Mouse (Mus musculus): ENCODE results near the gene Nfkbie.
A peak's percentile ranks its signal among the peaks of the same experiment; 100 is the strongest.

Nfkbie gene

DNA sequence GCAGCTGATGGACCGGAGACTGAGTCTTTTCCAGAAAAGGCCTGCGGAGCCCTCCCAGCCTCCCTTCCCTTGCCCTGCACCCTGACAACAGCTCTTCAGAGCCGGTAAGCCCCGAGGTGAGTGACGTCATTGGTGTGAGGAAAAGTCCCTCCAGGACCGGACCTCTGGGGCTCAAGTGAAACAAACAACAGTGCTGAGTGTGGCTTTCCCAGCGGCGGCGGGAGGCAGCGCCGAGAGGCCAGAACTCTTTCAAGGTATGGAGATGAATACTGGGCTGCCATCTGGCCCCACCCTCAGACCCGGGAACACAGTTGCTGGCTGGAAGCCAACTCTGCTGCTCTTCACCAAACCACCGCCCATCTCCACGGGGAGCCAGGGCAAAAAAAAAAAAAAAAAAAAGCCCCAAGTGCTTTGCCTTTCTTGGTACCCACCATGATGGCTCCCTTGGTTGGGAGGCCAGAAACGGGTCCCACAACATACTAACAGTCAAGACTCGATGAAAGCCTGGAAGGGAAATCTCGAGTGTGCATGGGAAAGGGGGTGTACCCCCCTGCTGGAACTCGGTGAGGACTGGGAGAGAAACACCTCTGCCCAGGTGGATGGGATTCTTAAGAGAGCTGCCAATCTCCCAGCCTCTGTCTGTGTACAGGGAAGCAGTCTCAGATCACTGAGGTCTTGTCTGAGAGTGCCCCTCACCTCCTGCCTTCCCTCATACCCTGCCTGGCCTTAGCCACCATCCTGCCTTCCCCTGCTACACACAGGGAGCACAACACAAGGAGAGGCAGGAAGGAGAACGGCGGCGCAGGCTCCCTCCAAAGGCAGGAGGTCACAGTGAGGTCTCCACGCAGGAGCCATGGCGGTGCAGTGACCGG lies 11.3 kb upstream of the Nfkbie start:
- DNase-seq: no peak

- DNase-seq: no peak
Observed at GRCm38 (mm10) chr17:45544873-45545277, 10.6 kb upstream of the Nfkbie start.

GRCm38 (mm10) chr17:45545278-45545961 lies 10.1 kb upstream of the Nfkbie start:
- DNase-seq: peak; percentile 52

DNA sequence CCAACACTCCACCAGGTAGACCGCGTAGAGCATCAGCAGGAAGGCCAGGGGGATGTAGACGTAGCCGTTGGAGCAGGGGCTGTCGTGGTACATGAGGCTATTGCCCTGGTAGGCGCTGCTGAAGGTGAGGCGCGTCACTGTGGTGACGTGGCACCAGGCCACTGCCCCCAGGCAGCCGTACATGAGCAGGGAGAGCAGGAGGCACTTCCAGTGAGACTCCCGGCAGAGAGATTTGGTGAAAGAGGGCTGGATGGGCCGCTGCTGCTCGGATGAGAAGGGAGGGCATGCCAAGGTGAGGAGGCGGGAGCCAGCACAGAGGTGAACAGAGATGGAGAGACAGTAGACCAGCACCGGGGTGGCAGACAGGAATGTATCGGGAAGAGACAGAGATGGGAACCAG lies 8.6 kb upstream of the Nfkbie start:
- DNase-seq: no peak

GRCm38 (mm10) chr17:45547461-45548190 lies 7.9 kb upstream of the Nfkbie start:
- DNase-seq: no peak

DNA sequence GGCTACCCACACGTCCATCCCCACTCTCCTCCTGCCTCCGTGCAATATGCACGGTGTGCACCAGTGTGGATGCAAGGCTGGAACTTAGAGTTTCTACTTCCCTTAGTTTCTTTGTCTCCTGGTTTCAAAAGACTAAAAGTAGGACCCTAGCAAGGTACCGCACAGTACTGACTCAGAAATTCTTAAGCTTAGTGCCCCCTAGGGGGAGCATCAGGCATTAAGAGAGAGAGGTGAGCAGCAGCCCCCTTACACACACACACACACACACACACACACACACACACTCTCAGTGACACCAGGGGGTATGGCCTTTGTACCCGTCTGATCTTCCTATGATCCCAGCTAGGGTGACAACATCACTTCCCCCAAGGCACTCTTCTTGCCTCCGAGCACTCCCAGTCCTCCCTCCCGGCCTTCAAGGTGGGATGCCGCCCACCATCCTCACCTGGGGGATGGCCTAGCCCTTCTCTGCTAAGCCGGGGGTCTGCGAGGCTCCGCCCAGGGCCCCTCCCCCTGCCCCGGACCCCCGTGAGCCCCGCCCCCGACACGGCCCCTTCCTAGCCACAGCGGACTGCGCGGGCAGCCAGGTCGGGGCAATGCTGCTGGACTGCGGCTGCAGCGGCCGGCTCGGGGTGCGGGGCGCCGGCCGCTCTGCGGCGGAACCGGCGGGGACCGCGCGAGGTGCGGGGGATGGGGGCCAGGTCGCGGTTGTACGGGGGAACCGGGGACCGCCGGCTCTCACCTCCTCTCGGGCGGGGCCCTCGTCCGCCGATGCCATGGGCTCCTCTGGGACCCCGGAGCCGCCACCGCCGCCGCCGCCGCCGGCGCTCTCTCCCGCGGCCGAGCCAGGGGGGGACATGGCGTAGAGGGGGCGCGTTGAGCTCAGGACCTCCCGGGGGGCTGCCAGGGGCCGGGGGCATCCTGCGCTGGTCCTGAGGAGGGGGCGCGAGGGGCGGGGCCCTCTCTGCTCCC lies 6.7 kb upstream of the Nfkbie start:
- peak; percentile 70 for DNase-seq

- DNase-seq: peak; percentile 80
Observed at GRCm38 (mm10) chr17:45549617-45550181, 5.8 kb upstream of the Nfkbie start, which contains the start of gene Tmem151b. Tmem151b (minus strand) TSS chr17:45549677.

GRCm38 (mm10) chr17:45550253-45550652 lies 5.2 kb upstream of the Nfkbie start:
- no peak for DNase-seq

- no peak for DNase-seq
Observed at GRCm38 (mm10) chr17:45551249-45551796, 4.2 kb upstream of the Nfkbie start.

DNA sequence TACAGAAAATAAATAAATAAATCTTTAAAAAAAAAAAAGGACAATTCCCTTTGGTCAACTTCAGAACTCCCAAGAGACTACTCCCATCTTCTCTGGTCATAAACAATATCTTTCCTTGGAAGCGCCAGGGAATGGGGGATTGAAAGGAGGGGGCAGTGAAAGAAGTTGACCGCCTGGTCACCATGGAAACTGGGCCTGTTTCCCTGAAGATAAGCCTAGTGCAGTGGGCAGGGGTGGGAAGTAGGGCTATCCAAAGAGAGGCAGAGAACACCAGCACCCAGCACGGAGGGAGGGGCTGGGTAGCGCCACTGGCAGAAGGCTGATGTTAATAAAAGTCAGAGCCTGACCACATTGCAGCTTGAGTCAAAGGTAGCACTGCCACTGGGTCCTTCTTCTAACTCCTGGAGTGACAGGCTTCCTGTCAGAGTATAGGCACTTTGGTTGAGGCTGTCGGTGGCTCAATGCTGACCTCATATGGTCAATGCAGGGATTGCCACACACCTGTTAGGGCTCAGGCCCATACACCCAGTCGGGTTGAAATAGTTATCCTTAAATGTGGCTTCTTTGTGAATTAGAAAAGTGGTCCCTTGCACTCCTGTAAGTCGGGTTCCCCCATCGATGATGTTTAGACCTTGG lies 3.6 kb upstream of the Nfkbie start:
- peak; percentile 77 for DNase-seq

GRCm38 (mm10) chr17:45553065-45553464 lies 2.4 kb upstream of the Nfkbie start:
- no peak for DNase-seq

- no peak for DNase-seq
Observed at GRCm38 (mm10) chr17:45554420-45554819, 1.1 kb upstream of the Nfkbie start.

DNA sequence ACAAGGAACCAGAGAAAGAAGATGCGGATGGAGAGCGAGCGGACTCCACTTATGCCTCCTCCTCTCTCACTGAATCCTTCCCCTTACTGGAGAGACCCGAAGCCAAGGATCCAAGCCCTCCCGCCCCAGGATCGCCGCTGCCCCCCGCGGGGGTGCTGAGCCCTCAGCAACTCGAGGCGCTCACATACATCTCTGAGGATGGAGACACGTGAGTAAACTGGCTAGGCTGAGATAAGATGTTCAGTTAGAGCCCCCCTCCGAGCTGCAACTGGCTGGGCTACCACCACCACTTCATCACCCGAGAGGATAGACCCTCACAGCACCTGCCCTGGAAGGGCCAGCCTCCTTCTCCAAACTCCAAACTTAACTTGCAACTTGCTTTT lies 595 bp downstream of the Nfkbie start:
- DNase-seq: no peak

GRCm38 (mm10) chr17:45556514-45557245 lies 1.2 kb downstream of the Nfkbie start:
- no peak for DNase-seq

DNA sequence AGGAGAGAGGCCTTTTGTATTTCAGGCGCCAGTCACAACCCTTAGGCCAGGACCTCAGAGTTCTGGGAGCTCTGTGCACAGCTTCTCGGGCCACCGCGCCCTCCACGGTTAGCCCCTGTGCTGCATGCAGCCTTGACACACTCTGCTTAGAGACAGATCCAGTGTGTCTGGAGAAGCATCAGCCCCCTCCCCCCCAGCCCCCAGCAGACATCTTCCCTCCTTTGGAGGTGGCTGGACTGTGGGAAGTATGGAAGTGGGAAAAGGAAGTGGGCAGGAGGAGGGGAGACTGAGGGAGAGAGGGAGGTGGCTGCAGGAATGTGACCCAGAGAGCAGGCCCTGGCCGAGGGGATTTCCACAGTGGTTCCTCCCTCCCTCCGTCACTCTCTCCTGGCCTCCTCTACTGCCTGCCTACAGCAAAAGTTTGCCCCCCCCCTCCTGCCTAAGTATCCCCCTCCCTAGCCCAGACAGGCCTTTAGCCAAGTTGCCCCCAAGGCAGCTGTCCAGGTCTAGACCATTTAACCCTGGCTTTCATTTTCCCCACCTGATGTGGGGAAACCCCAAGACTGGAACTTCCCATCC lies 1.8 kb downstream of the Nfkbie start:
- no peak for DNase-seq

- no peak for DNase-seq
Observed at GRCm38 (mm10) chr17:45557998-45558862, 2.7 kb downstream of the Nfkbie start.

- no peak for DNase-seq
Observed at GRCm38 (mm10) chr17:45559732-45560525, 4.4 kb downstream of the Nfkbie start.

GRCm38 (mm10) chr17:45563216-45563615 lies 7.7 kb downstream of the Nfkbie start:
- no peak for DNase-seq

All from right cerebral cortex, postnatal 4 days (tissue).